Comparison of ENCODE assay signal across 9 mouse cellular contexts in the genomic region with DNA sequence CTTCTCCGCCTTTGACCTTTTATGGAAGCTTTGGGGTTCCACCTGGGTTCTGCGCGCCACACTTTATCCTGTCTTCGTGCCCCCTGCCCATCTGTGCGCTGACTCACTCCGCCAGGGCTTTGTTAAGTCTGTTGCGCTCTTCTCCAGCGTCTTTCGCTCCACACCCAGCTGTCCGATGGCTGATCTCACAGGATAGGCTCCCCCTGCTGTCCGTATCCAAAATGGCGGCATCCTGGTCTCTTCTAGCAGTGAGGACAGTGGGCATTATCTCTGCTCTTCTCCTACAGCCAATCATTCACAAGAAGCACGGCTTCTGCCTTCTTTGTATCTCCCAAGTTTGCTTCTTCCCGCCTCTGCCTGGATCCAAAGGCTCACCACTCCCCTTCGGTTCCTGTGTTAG. TPM values are rescaled to one million over a fixed set of nuclear protein-coding genes. Genes with fewer than 3 reads are reported as not detected.
DNase-seq lines count a peak whose midpoint lies in the region; ATAC-seq lines count a peak whose summit lies in the region.
"Had no signal": no experiment of that assay in that cellular context is flagged by ENCODE, and none has a peak within 500 bp of the region (broad histone marks: within the 10 kb centered on the region; RNA-seq: fewer than 3 reads in every experiment).

No protein-coding gene starts in this region.

- no peak; the same call in 1 of the 2 replicates for ATAC-seq in forebrain, embryonic 15.5 days (replicated peaks)
- ATAC-seq in limb, embryonic 15.5 days (ENCODE audit: insufficient number of reproducible peaks, low FRiP score, low TSS enrichment, low read depth), result no peak

- H3K9ac ChIP-seq in forebrain, embryonic 15.5 days (replicated peaks), result no peak overlapping the region
- no peak overlapping the region for H3K9ac ChIP-seq in limb, embryonic 15.5 days

- WGBS in heart, embryonic 10.5 days, result 13% methylated on average over 15 of the region's 15 CpGs
- 16% methylated on average over 15 of the region's 15 CpGs for WGBS in forebrain, embryonic 15.5 days
- WGBS in limb, embryonic 15.5 days, result 26% methylated on average over 15 of the region's 15 CpGs

- H3K36me3 ChIP-seq in heart, embryonic 10.5 days, result no peaks in the 10 kb centered on the region
- H3K36me3 ChIP-seq in forebrain, embryonic 15.5 days, result no peaks in the 10 kb centered on the region
- no peaks in the 10 kb centered on the region for H3K36me3 ChIP-seq in limb, embryonic 15.5 days

- peak overlapping the region; percentile 27 for H3K4me2 ChIP-seq in forebrain, embryonic 15.5 days (replicated peaks)
- peak overlapping the region; percentile 24; the same call in 1 of the 2 replicates for H3K4me2 ChIP-seq in limb, embryonic 15.5 days

- peak overlapping the region; percentile 18; the same call in 1 of the 2 replicates for H3K4me3 ChIP-seq in heart, embryonic 10.5 days
- no peak overlapping the region; the same call in 1 of the 2 replicates for H3K4me3 ChIP-seq in forebrain, embryonic 15.5 days
- no peak overlapping the region for H3K4me3 ChIP-seq in limb, embryonic 15.5 days

- 0 out of 2 replicates have a peak, but pooled peaks cover 3% of the 10 kb centered on the region for H3K4me1 ChIP-seq in heart, embryonic 10.5 days
- H3K4me1 ChIP-seq in forebrain, embryonic 15.5 days, result peaks cover 4% of the 10 kb centered on the region; the same call in 1 of the 2 replicates
- peaks cover 4% of the 10 kb centered on the region; the same call in 1 of the 2 replicates for H3K4me1 ChIP-seq in limb, embryonic 15.5 days

- intact Hi-C loops in heart, postnatal 14 days (cut with DNase I), result no loop called here

- H3K9me3 ChIP-seq in heart, embryonic 10.5 days, result no peaks in the 10 kb centered on the region
- H3K9me3 ChIP-seq in forebrain, embryonic 15.5 days, result no peaks in the 10 kb centered on the region
- H3K9me3 ChIP-seq in limb, embryonic 15.5 days, result no peaks in the 10 kb centered on the region

- no peak for DNase-seq in heart, embryonic 10.5 days (ENCODE audit: low spot score)
- no peak for DNase-seq in heart, postnatal 14 days
- peak; percentile 8 for DNase-seq in NIH3T3 (ENCODE audit: low read depth)
- peak; percentile 82 for DNase-seq in retina, embryonic 14.5 days (ENCODE audit: low spot score)
- DNase-seq in thymus, adult 18-20 months, result no peak
- no peak for DNase-seq in thymus, postnatal 10 days (ENCODE audit: low spot score in 2 of 2)

- no peak overlapping the region for H3K27ac ChIP-seq in heart, embryonic 10.5 days
- no peak overlapping the region for H3K27ac ChIP-seq in forebrain, embryonic 15.5 days (replicated peaks)
- no peak overlapping the region for H3K27ac ChIP-seq in limb, embryonic 15.5 days
- H3K27ac ChIP-seq: macrophage had no signal

- peaks cover 10% of the 10 kb centered on the region; the same call in 1 of the 2 replicates for H3K27me3 ChIP-seq in heart, embryonic 10.5 days (ENCODE audit: insufficient read depth, poor library complexity, severe bottlenecking)
- H3K27me3 ChIP-seq in forebrain, embryonic 15.5 days, result no peaks in the 10 kb centered on the region
- peaks cover 3% of the 10 kb centered on the region; the same call in 1 of the 2 replicates for H3K27me3 ChIP-seq in limb, embryonic 15.5 days

RNA-seq across cellular contexts. Expression of a gene that starts 23.8 kb away (rescaled TPM):
- 0.11 and 0.87 TPM in 2 replicates for polyA plus RNA-seq in heart, embryonic 10.5 days (2016; fragmentation: Nextera tagmentation; extraction: Ambion mirVana)
- under 1 TPM; 0.07 to 0.10 TPM for total RNA-seq in heart, postnatal 14 days (2021)
- polyA plus RNA-seq in forebrain, embryonic 15.5 days (2015; fragmentation: Nextera tagmentation; extraction: Ambion mirVana), result 0.18 and 0.32 TPM in 2 replicates
- polyA plus RNA-seq in limb, embryonic 15.5 days (2015; fragmentation: Nextera tagmentation; extraction: Ambion mirVana), result 0.12 TPM in 1 of 2 replicates, not detected in the other
- polyA plus RNA-seq: macrophage had no signal

Comparison
In these comparisons a context has a peak if more than half of its experiments do, and no peak if none do; other contexts are left out.
1. DNase-seq: peak in NIH3T3 (single experiment) and retina, embryonic 14.5 days (single experiment); none in heart, embryonic 10.5 days (single experiment), heart, postnatal 14 days (0 of 2), thymus, adult 18-20 months (0 of 2) and thymus, postnatal 10 days (0 of 2).